Mouse (Mus musculus): ENCODE data around the gene Mr1.

Gene Mr1

DNA sequence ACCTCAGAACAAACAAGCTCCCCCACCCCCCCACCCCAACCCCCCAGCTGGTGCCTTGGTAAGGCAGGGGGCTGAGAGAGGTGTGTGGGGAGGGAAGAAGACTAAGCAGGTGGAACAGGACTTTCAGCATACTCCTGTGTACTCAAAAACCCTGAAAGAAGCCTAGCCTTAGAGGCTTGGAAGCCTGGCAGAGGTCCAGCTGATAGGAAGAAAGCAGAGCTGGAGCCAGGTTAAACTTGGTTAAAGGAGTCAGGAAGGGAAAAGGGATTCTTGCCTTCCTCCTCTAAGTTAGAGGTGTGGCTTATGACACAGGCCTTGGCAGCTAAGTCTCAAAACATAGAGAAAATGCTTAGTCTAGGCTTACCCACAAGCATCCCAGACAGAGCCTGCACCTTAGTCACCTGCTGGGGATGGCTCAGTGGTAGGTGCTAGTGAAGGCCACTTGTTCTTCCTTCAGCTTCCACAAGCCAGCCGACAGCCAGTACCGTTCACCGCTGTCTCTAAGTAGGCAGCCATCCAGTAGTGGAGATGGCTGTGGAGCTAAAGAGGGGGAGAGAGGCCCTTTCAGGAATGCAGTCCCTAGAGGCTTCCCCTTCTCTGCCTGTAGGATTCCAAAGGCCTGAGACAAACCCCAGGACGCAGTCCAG lies 53.3 kb downstream of the Mr1 start:
- DNase-seq, result no peak

GRCm38 (mm10) chr1:155091842-155092800 lies 54.5 kb downstream of the Mr1 start:
- no peak for DNase-seq

- no peak for DNase-seq
Measured at GRCm38 (mm10) chr1:155091374-155091841, 55.2 kb downstream of the Mr1 start.

DNA sequence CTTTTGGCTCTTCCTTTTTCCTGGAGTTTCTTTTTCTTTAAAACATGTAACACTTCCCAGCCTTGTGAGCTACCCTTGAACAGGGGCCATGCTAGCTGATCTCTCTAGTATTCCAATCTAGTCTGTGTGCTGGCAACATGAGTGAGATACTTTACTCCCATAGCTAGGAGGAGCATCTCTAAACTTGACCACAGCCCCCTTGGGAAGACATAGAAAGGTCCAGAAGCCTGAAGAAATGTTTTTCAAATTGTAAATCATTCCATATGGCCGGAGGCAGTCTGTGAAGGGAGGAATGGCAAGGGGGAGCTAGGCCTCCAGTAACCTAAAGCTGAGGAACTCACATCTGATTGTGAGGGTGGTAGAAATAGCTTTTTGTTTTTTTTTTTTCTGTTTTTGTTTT lies 55.9 kb downstream of the Mr1 start:
- no peak for DNase-seq

DNA sequence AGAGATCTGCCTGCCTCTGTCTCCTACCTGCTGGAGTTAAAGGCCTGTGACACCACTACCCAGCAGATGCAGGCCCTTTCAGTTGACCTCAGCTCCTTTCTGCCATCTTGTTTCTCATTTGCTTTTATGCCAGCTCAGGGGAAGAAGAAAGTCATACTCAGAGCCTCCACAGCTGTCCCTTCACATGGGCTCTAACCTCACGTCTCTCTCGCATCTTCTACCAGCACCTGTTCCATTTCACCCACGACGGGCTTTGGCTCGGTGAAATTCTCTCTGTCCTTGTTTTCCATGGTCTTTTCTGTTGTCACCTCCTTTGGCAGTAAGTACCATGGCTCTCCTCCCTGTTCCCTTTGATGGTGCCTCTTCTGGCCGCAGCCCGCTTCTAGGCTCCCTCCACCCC lies 56.3 kb downstream of the Mr1 start:
- DNase-seq, result no peak

DNA sequence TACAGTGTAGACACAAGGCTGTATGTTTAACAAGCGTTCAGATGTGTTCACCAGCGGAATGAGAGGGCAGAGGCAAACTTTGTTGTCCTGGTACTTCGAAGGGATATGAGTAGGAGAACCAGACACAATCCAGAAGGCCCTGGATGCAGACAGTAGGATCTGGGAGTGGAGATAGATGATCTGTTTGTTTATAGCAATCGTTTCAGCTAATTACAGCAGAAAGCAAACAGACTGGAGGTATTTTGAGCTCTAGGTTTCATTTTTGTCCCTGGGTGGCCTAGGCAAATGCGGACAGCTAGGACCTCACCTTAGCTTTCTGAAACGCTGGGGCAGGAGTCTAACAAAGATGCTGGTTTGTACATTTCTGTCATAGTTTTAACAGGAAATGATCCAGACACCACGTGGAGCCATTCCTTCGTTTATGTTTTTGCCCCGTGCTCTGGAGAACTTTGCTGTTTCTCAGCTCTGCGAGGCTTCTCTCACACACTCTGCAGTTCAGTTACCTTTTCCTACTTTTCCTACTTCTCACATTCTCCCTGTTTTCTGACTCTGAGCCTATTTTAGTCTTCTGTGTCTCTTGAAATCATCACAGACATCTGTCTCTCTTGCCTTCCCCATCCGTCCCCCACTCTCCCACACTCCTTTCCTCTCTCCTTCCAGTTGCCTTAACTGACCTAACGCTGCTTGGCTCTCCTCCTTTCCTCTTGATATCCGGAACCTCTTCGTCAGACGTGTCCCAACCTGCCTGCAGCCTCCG lies 57.6 kb downstream of the Mr1 start:
- no peak for DNase-seq

GRCm38 (mm10) chr1:155088046-155088445 lies 58.6 kb downstream of the Mr1 start:
- DNase-seq, result no peak

DNA sequence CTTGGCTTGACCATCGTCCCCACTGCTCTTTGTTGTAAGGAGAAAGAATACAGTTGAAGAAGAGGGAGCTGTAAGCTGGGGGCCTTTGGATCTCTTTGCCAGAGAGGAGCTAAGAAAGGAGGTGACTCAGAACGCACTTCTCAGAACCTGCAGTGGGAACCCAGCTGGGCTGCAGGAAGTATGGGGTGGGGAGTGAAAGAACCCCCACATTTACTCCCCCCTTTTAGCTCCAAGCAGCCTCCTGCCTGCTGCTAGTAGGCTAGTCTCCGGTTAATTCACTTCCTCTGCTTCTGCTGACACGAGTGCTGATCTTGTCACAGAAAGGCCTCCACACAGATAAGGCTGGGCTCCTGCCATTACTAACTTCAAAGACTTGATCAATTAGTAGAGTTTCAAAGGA lies 59.7 kb downstream of the Mr1 start:
- DNase-seq, result peak; percentile 61

DNA sequence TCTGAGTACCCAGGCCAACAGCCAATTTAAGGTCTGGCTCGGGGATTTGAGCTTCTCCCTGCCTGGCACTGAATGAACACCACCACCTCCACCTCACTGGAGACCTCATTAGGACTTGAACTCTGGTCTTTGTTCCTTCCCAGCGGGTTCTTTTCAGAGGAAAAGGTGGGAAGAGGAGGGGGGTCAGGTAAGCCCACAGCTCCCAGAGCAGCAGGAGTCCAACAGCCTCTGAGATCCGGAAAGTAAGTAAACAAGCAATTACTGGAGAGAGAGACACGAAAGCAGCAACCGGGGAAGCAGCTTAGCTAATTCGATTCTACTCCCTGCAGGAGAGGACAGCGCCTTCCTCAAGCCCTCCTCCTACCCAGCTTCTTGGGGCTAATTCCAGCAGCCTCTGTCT lies 60.2 kb downstream of the Mr1 start:
- no peak for DNase-seq

GRCm38 (mm10) chr1:155084839-155085238 lies 61.8 kb downstream of the Mr1 start:
- no peak for DNase-seq

DNA sequence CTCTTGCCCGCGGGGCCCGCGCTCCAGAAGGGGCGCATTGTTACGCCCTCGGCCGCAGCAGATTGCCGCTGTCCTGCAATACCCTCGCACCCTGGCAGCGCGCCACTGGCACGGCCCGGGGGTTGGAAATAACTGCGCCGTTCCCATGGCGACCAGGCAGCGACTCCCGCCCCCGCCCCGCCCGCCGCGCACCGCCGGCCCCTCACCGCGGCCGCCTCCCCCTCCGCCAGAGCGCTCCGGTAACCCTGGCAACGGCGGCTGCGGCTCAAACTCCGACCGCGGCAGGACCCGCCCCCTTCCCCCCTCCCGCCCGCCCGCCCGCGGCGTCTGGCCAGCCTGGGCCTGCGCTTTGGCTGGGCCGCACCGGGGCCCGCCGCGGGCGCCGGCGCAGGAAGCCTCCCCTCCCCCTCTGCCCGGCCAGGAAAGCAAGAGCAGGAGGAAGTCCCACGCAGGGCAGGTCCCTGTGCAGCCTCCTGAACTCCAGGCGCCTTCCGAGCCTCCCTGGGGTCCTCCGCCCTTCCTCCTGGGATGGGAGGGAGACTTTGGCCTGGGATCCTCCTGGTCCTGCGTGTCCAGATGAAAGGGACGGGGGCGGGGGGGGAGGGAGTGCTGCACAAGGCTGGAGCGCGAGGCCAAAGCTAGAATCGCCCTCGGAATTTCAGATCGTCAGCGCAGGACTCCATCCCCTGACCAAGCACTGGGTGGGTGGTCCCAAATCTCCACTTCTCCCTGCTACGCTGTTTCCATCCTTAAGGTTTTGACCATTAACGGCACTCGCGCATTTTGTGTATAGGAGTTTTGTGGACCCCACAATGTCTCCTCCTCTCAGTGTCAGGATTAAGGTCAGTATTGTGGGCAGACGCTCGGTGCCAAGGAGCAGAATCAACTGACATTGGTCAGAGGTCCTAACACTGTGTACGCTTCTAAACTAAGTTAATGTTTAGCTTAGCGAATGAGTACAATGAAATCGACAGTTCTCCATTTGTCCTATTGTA lies 63.0 kb downstream of the Mr1 start:
- peak; percentile 91 for DNase-seq

DNA sequence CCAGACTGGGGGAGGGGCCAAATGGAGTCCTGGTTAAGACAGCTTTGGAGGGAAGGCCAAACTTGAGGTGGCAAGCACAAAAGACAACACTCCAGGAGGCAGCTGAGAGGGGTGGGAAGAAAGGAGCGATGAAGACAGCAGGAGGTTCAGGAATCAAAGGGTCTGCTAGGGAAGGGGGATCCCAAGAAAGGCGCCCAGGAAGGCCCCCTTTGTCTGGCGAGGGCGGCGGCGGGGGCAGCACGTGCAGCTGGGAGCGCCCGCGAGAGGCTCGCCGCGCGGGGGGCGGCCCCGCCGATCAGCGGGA lies 63.7 kb downstream of the Mr1 start:
- DNase-seq, result peak; percentile 79

DNA sequence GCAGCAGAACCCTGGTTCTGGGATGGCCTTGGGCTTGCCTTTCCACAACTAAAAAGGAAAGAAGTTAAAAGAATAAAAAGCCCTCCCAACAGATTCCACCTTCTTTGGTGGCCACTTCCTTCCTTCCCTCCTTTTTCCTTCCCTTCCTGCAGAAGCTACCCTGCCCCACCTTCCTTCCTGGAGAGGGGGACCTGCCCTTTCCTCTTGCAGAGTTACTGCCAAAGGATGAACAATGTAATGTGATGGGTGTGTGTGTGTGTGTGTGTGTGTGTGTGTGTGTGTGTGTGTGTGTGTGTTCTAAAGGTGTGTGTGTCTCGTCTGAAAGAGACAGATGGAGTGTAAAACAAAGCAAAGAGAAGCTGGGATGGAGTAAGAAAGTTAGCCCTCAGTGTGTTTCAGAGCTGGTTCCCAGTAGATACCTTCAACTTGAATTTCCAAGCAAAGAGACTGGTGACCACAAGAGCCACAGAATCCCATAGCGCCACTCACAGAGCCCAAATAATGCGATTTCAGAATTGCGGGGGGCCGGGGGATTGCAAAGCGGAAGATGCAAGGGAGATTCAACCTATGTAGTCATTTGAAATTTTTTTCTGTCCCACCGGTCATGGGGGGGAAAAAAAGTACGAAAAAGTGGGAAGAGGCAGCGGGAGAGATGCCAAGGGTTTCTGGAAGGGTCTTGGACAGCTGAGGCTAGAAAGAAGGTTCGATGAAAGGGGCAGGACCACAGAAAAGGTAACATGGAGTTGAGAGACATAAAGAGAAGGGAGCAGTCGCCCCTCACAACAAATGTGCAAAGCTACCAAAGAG lies 64.3 kb downstream of the Mr1 start:
- DNase-seq, result peak; percentile 38

DNA sequence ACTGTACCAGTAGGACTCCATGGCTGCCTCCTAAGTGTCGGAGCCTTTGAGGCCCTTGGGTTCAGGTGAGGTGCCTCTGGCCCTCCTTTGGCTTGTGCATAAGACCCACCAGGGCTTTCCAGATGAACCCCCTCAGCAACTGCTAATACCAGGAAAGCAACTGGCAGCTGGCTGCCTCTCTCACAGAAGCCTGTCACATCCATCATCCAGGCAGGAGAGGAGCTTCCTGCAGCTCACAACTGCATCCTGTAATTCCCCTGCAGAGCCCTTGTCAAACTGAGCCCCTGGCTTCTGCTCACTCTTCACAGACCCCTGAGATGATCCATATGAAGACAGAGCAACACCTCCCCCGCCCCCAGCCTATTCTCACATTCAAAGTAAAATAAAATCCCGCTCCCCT lies 68.9 kb downstream of the Mr1 start:
- DNase-seq, result no peak

Data from thymus, postnatal 14 days (tissue).